12 mouse cellular contexts compared by ENCODE assay signal in genomic region chr5:33694461-33694847, GRCm38 (mm10). TPM values are rescaled to one million over a fixed set of nuclear protein-coding genes. Genes with fewer than 3 reads are reported as not detected.
DNase-seq lines count a peak whose midpoint lies in the region; ATAC-seq and TF ChIP-seq lines count a peak whose summit lies in the region.
"Had no signal": no experiment of that assay in that cellular context is flagged by ENCODE, and none has a peak within 500 bp of the region (broad histone marks: within the 10 kb centered on the region; RNA-seq: fewer than 3 reads in every experiment).

No protein-coding gene starts in this region.

- DNase-seq in gastrocnemius, adult 2 months: no peak
- DNase-seq in gastrocnemius, postnatal 36 days: no peak
- DNase-seq in lung, postnatal 0 days (ENCODE audit: low spot score): peak; percentile 73
- no peak for DNase-seq in lung, postnatal 14 days
- no peak for DNase-seq in left cerebral cortex, adult 8-10 months (ENCODE audit: low spot score in 2 of 2)
- DNase-seq: adrenal gland, adult 2 months; cerebellum, adult 11-12 months had no signal

- no peak for TF ChIP-seq CTCF in gastrocnemius, adult 2 months (IDR thresholded peaks at IDR 0.05)
- TF ChIP-seq CTCF in lung, postnatal 0 days (IDR thresholded peaks at IDR 0.05): no peak

- H3K4me3 ChIP-seq in gastrocnemius, adult 2 months: no peak overlapping the region
- no peak overlapping the region for H3K4me3 ChIP-seq in lung, postnatal 0 days (ENCODE audit: low read depth, low read length)
- H3K4me3 ChIP-seq in limb, embryonic 13.5 days: no peak overlapping the region; the same call in 1 of the 2 replicates
- no peak overlapping the region for H3K4me3 ChIP-seq in stomach, embryonic 14.5 days (ENCODE audit: low read depth, low read length)
- H3K4me3 ChIP-seq: erythroblast, embryonic 14.5 days had no signal

- peak overlapping the region; percentile 75; the same call in 1 of the 2 replicates for H3K4me2 ChIP-seq in lung, postnatal 0 days (replicated peaks; ENCODE audit: low read depth, low read length)
- peak overlapping the region; percentile 85; the same call in 1 of the 2 replicates for H3K4me2 ChIP-seq in limb, embryonic 13.5 days (replicated peaks)
- H3K4me2 ChIP-seq in stomach, embryonic 14.5 days (replicated peaks; ENCODE audit: low read depth, low read length): no peak overlapping the region; the same call in 1 of the 2 replicates

- no peaks in the 10 kb centered on the region for H3K27me3 ChIP-seq in lung, postnatal 0 days (replicated peaks; ENCODE audit: insufficient read depth, low read length)
- H3K27me3 ChIP-seq in limb, embryonic 13.5 days: peaks cover 8% of the 10 kb centered on the region
- no peaks in the 10 kb centered on the region for H3K27me3 ChIP-seq in stomach, embryonic 14.5 days (ENCODE audit: control insufficient read depth, insufficient read depth, low read length)

- peak overlapping the region; percentile 16; the same call in 1 of the 2 replicates for H3K27ac ChIP-seq in gastrocnemius, adult 2 months
- peak overlapping the region; percentile 92 for H3K27ac ChIP-seq in lung, postnatal 0 days (ENCODE audit: low read length)
- peak overlapping the region; percentile 95 for H3K27ac ChIP-seq in limb, embryonic 13.5 days
- peak overlapping the region; percentile 95 for H3K27ac ChIP-seq in stomach, embryonic 14.5 days (ENCODE audit: low read length)

- H3K36me3 ChIP-seq in lung, postnatal 0 days (ENCODE audit: insufficient read depth, low read length): no peaks in the 10 kb centered on the region
- no peaks in the 10 kb centered on the region for H3K36me3 ChIP-seq in limb, embryonic 13.5 days
- H3K36me3 ChIP-seq in stomach, embryonic 14.5 days (ENCODE audit: control insufficient read depth, insufficient read depth, low read length): no peaks in the 10 kb centered on the region

- H3K4me1 ChIP-seq in lung, postnatal 0 days (ENCODE audit: insufficient read depth, low read depth, low read length): peaks cover 46% of the 10 kb centered on the region
- H3K4me1 ChIP-seq in limb, embryonic 13.5 days: peaks cover 88% of the 10 kb centered on the region
- H3K4me1 ChIP-seq in stomach, embryonic 14.5 days (ENCODE audit: control insufficient read depth, insufficient read depth, low read length): peaks cover 61% of the 10 kb centered on the region

- H3K9ac ChIP-seq in lung, postnatal 0 days (replicated peaks; ENCODE audit: low read depth): no peak overlapping the region
- no peak overlapping the region for H3K9ac ChIP-seq in limb, embryonic 13.5 days
- H3K9ac ChIP-seq in stomach, embryonic 14.5 days (replicated peaks; ENCODE audit: low read depth, low read length): no peak overlapping the region

- no peak; the same call in 1 of the 2 replicates for ATAC-seq in lung, postnatal 0 days
- ATAC-seq in limb, embryonic 13.5 days (ENCODE audit: low FRiP score, low read depth): no peak
- ATAC-seq in stomach, embryonic 14.5 days (ENCODE audit: insufficient number of reproducible peaks, insufficient read depth, low FRiP score, low read depth): no peak
- ATAC-seq in granulocyte monocyte progenitor cell, adult 5-6 weeks (replicated peaks; ENCODE audit: poor library complexity, severe bottlenecking): no peak

- intact Hi-C loops in gastrocnemius, adult 2 months (cut with DNase I): no loop called here
- intact Hi-C loops in gastrocnemius, postnatal 36 days (cut with DNase I): no loop called here

- H3K9me3 ChIP-seq in lung, postnatal 0 days (ENCODE audit: low read length): no peaks in the 10 kb centered on the region
- H3K9me3 ChIP-seq in limb, embryonic 13.5 days: no peaks in the 10 kb centered on the region
- H3K9me3 ChIP-seq in stomach, embryonic 14.5 days (ENCODE audit: control insufficient read depth, low read depth, low read length): no peaks in the 10 kb centered on the region

- WGBS in lung, postnatal 0 days: 40% methylated on average over 9 of the region's 9 CpGs
- WGBS in limb, embryonic 13.5 days: 63% methylated on average over 9 of the region's 9 CpGs
- 55% methylated on average over 9 of the region's 9 CpGs for WGBS in stomach, embryonic 14.5 days

- no peak for TF ChIP-seq EP300 in lung, postnatal 0 days (IDR thresholded peaks at IDR 0.05)

RNA-seq across cellular contexts. Expression of gene Fgfr3, which starts 27.0 kb away (rescaled TPM):
- 1 to 10 TPM; 3.0 to 7.6 TPM for total RNA-seq in gastrocnemius, adult 2 months (2021)
- total RNA-seq in gastrocnemius, postnatal 36 days (2021): 1 to 10 TPM; 3.1 to 5.0 TPM
- 67.9 and 72.5 TPM in 2 replicates for polyA plus RNA-seq in lung, postnatal 0 days (2015; fragmentation: Nextera tagmentation; extraction: Ambion mirVana)
- polyA plus RNA-seq in limb, embryonic 13.5 days (2015; fragmentation: Nextera tagmentation; extraction: Ambion mirVana): 39.1 and 40.7 TPM in 2 replicates
- polyA plus RNA-seq in stomach, embryonic 14.5 days (2014; fragmentation: Nextera tagmentation; extraction: Ambion mirVana): 23.5 and 27.2 TPM in 2 replicates
- total RNA-seq in left cerebral cortex, adult 8-10 months (2022): 100 to 1,000 TPM; 103 to 113 (median 105) TPM
- total RNA-seq in granulocyte monocyte progenitor cell, adult 5-6 weeks (2014; fragmentation: Nextera tagmentation): not detected in 2 replicates
- not detected in 2 replicates for total RNA-seq in granulocyte monocyte progenitor cell, adult 5-6 weeks (2017)
- total RNA-seq: neutrophil, adult 5-6 weeks had no signal
- polyA plus RNA-seq: erythroblast, embryonic 14.5 days had no signal

RNA-seq across cellular contexts. Expression of gene Tmem129, which starts 36.2 kb away (rescaled TPM):
- total RNA-seq in gastrocnemius, adult 2 months (2021): 10 to 100 TPM in 1 of 2 experiments, 1 to 10 TPM in 1; 9.0 to 11.7 TPM
- total RNA-seq in gastrocnemius, postnatal 36 days (2021): 1 to 10 TPM; 6.1 to 9.7 TPM
- polyA plus RNA-seq in lung, postnatal 0 days (2015; fragmentation: Nextera tagmentation; extraction: Ambion mirVana): 22.5 and 25.1 TPM in 2 replicates
- polyA plus RNA-seq in limb, embryonic 13.5 days (2015; fragmentation: Nextera tagmentation; extraction: Ambion mirVana): 45.2 and 46.0 TPM in 2 replicates
- polyA plus RNA-seq in stomach, embryonic 14.5 days (2014; fragmentation: Nextera tagmentation; extraction: Ambion mirVana): 36.3 and 39.8 TPM in 2 replicates
- 10 to 100 TPM; 23.1 to 26.2 (median 24.0) TPM for total RNA-seq in left cerebral cortex, adult 8-10 months (2022)
- total RNA-seq in granulocyte monocyte progenitor cell, adult 5-6 weeks (2014; fragmentation: Nextera tagmentation): 15.0 and 27.7 TPM in 2 replicates
- 19.7 and 26.2 TPM in 2 replicates for total RNA-seq in granulocyte monocyte progenitor cell, adult 5-6 weeks (2017)

RNA-seq across cellular contexts. Expression of gene Tacc3, which starts 36.5 kb away (rescaled TPM):
- 1 to 10 TPM in 1 of 2 experiments, under 1 TPM in 1; 0.97 to 1.3 TPM for total RNA-seq in gastrocnemius, adult 2 months (2021)
- total RNA-seq in gastrocnemius, postnatal 36 days (2021): 1 to 10 TPM; 1.6 to 3.1 TPM
- polyA plus RNA-seq in lung, postnatal 0 days (2015; fragmentation: Nextera tagmentation; extraction: Ambion mirVana): 12.5 and 14.5 TPM in 2 replicates
- polyA plus RNA-seq in limb, embryonic 13.5 days (2015; fragmentation: Nextera tagmentation; extraction: Ambion mirVana): 196 and 197 TPM in 2 replicates
- 168 and 174 TPM in 2 replicates for polyA plus RNA-seq in stomach, embryonic 14.5 days (2014; fragmentation: Nextera tagmentation; extraction: Ambion mirVana)
- total RNA-seq in left cerebral cortex, adult 8-10 months (2022): 1 to 10 TPM; 5.3 to 7.5 (median 6.9) TPM
- total RNA-seq in granulocyte monocyte progenitor cell, adult 5-6 weeks (2014; fragmentation: Nextera tagmentation): 79.1 and 81.0 TPM in 2 replicates
- 186 and 201 TPM in 2 replicates for total RNA-seq in granulocyte monocyte progenitor cell, adult 5-6 weeks (2017)

RNA-seq across cellular contexts. Expression of gene Slbp, which starts 42.1 kb away (rescaled TPM):
- 1 to 10 TPM; 6.3 to 7.7 TPM for total RNA-seq in gastrocnemius, adult 2 months (2021)
- total RNA-seq in gastrocnemius, postnatal 36 days (2021): 1 to 10 TPM; 7.4 to 7.6 TPM
- polyA plus RNA-seq in lung, postnatal 0 days (2015; fragmentation: Nextera tagmentation; extraction: Ambion mirVana): 81.2 and 85.6 TPM in 2 replicates
- polyA plus RNA-seq in limb, embryonic 13.5 days (2015; fragmentation: Nextera tagmentation; extraction: Ambion mirVana): 252 and 254 TPM in 2 replicates
- 223 TPM in 2 replicates for polyA plus RNA-seq in stomach, embryonic 14.5 days (2014; fragmentation: Nextera tagmentation; extraction: Ambion mirVana)
- 10 to 100 TPM; 25.0 to 28.6 (median 26.4) TPM for total RNA-seq in left cerebral cortex, adult 8-10 months (2022)
- total RNA-seq in granulocyte monocyte progenitor cell, adult 5-6 weeks (2014; fragmentation: Nextera tagmentation): 154 and 174 TPM in 2 replicates
- 251 and 253 TPM in 2 replicates for total RNA-seq in granulocyte monocyte progenitor cell, adult 5-6 weeks (2017)

Comparison
In these comparisons a context has a peak if more than half of its experiments do, and no peak if none do; other contexts are left out.
1. H3K27ac ChIP-seq: peak in every context shown above with its lines; median percentile 95 in limb, embryonic 13.5 days; 95 in stomach, embryonic 14.5 days; 92 in lung, postnatal 0 days; 16 in gastrocnemius, adult 2 months.
2. RNA of gene Fgfr3, which starts 27.0 kb away (total RNA-seq): 103 to 113 TPM in left cerebral cortex, adult 8-10 months; 3.0 to 7.6 TPM in gastrocnemius, adult 2 months, 3.1 to 5.0 TPM in gastrocnemius, postnatal 36 days and not detected in granulocyte monocyte progenitor cell, adult 5-6 weeks; every median in the first group is over 10 times any median in the second.
3. RNA of gene Tacc3, which starts 36.5 kb away (total RNA-seq): 79.1 to 201 TPM in granulocyte monocyte progenitor cell, adult 5-6 weeks; 5.3 to 7.5 TPM in left cerebral cortex, adult 8-10 months, 1.6 to 3.1 TPM in gastrocnemius, postnatal 36 days and 0.97 to 1.3 TPM in gastrocnemius, adult 2 months; every median in the first group is over 4 times any median in the second.